Mouse (Mus musculus) bone marrow, adult 2 months (tissue): ENCODE results near the gene Pou2f1.

Experiments
- CTCF ChIP-seq: fragments of 200-500 bp; IDR thresholded peaks from 2 replicates; pipeline ENCODE4 v1.5.1; 2011; ENCODE audit warnings: low read length, control low read depth; ENCODE audit not compliant: control insufficient read depth, insufficient read depth
- POLR2A ChIP-seq: fragments of 200-500 bp; IDR thresholded peaks from 2 replicates; pipeline ENCODE4 v1.6.1; 2011; ENCODE audit warnings: low read depth, mild to moderate bottlenecking, control low read depth, low read length, borderline replicate concordance; ENCODE audit not compliant: control insufficient read depth

DNA sequence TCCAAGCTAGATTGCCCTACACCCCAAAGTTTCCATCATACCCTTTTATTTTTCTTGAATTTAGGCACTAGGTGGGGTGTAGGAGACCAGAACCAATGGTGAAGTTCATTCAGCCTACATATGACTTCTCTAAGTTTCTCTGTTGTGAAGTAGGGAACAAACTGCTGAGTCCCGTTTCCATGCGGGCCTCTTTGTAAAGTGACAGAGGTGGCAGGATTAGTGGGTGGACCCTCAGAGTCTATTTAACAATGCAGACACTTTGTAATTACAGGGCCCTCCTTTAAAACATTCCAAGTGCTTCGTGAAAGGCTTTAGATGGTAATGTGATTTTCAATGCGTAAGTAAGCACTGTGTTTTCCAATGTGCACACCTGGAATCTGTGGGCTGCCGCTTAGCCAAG is 32.6 kb upstream of the Pou2f1 start:
- no peak for TF ChIP-seq POLR2A
- TF ChIP-seq CTCF: no peak
